Mouse (Mus musculus) liver (tissue): ENCODE measurements around the gene Pcdh10.

Experiments used
- DNase-seq: peaks from one replicate; pipeline ENCODE4 v3.0.0-alpha.2; 2020; ENCODE audit warnings: mixed read lengths

Pcdh10 gene

GRCm38 (mm10) chr3:45378145-45378544, at the start of gene Pcdh10:
Gene Pcdh10, plus strand, starts transcription at chr3:45378398.
- DNase-seq = peak; percentile 82

- no peak for DNase-seq
Observed at GRCm38 (mm10) chr3:45355919-45356318, 22.3 kb upstream of the Pcdh10 start.

GRCm38 (mm10) chr3:45368952-45369351, 9.2 kb upstream of the Pcdh10 start:
- DNase-seq = no peak

- DNase-seq = peak; percentile 64
Observed at GRCm38 (mm10) chr3:45375761-45376500, 2.3 kb upstream of the Pcdh10 start.

- DNase-seq = no peak
Observed at GRCm38 (mm10) chr3:45376501-45377390, 1.5 kb upstream of the Pcdh10 start.

GRCm38 (mm10) chr3:45377391-45377998, 703 bp upstream of the Pcdh10 start:
- no peak for DNase-seq

GRCm38 (mm10) chr3:45379541-45379971, 1.4 kb downstream of the Pcdh10 start:
- no peak for DNase-seq

- no peak for DNase-seq
Observed at GRCm38 (mm10) chr3:45379972-45380761, 2.0 kb downstream of the Pcdh10 start.

GRCm38 (mm10) chr3:45380811-45381761, 2.9 kb downstream of the Pcdh10 start:
- no peak for DNase-seq

- DNase-seq = no peak
Observed at GRCm38 (mm10) chr3:45382032-45382755, 4.0 kb downstream of the Pcdh10 start.

- no peak for DNase-seq
Observed at GRCm38 (mm10) chr3:45383831-45384230, 5.6 kb downstream of the Pcdh10 start.

- no peak for DNase-seq
Observed at GRCm38 (mm10) chr3:45385028-45385427, 6.8 kb downstream of the Pcdh10 start.

- DNase-seq = no peak
Observed at GRCm38 (mm10) chr3:45385451-45385850, 7.3 kb downstream of the Pcdh10 start.

- DNase-seq = no peak
Observed at GRCm38 (mm10) chr3:45386512-45386911, 8.3 kb downstream of the Pcdh10 start.

GRCm38 (mm10) chr3:45397101-45397500, 18.9 kb downstream of the Pcdh10 start:
- no peak for DNase-seq

- no peak for DNase-seq
Observed at GRCm38 (mm10) chr3:45403239-45403638, 25.0 kb downstream of the Pcdh10 start.

- no peak for DNase-seq
Observed at GRCm38 (mm10) chr3:45431691-45432090, 53.5 kb downstream of the Pcdh10 start.

- no peak for DNase-seq
Observed at GRCm38 (mm10) chr3:45432172-45432765, 54.1 kb downstream of the Pcdh10 start.
